Mouse (Mus musculus) heart, adult 8-10 months (tissue): Measurements from ENCODE around the gene Lcp1. TPM values are rescaled to one million over a fixed set of nuclear protein-coding genes. Genes with fewer than 3 reads are reported as not detected.
A peak's percentile ranks its signal among the peaks of the same experiment; 100 is the strongest.
"Not testable (repeated sequence)": the region's sequence is repeated elsewhere in the genome, so short reads cannot be mapped to it uniquely, and the experiment has no call there.

Experiments used
- DNase-seq: peaks from one replicate; pipeline ENCODE4 v3.0.0; 2022; ENCODE audit warnings: low spot score
- total RNA-seq, 4 experiments: library from RNA; stranded (reverse); gene quantifications; 2 replicates each; pipeline ENCODE4 v1.2.4; 2022

Gene Lcp1
- 10 to 100 TPM in 3 of 4 experiments, 1 to 10 TPM in 1; 8.8 to 14.3 (median 11.4) TPM for total RNA-seq

- peak; percentile 49 for DNase-seq
Observed at GRCm38 (mm10) chr14:75130501-75131318, at the start of gene Lcp1, which contains the start of gene Lrrc63. Gene Lcp1 (plus strand): TSS chr14:75131101. Gene Lrrc63 (minus strand): TSS chr14:75130881.

GRCm38 (mm10) chr14:75102956-75103355, 27.9 kb upstream of the Lcp1 start:
- DNase-seq, result no peak

GRCm38 (mm10) chr14:75121658-75122057, 9.2 kb upstream of the Lcp1 start:
- no peak for DNase-seq

GRCm38 (mm10) chr14:75131324-75131935, 529 bp downstream of the Lcp1 start:
- no peak for DNase-seq

GRCm38 (mm10) chr14:75136119-75136966, 5.4 kb downstream of the Lcp1 start:
- no peak for DNase-seq

GRCm38 (mm10) chr14:75138503-75138902, 7.6 kb downstream of the Lcp1 start:
- no peak for DNase-seq

GRCm38 (mm10) chr14:75139225-75139624, 8.3 kb downstream of the Lcp1 start:
- no peak for DNase-seq

- DNase-seq, result not testable (repeated sequence)
Observed at GRCm38 (mm10) chr14:75147706-75148105, 16.8 kb downstream of the Lcp1 start.

- DNase-seq, result no peak
Observed at GRCm38 (mm10) chr14:75148229-75148628, 17.3 kb downstream of the Lcp1 start.

- DNase-seq, result no peak
Observed at GRCm38 (mm10) chr14:75150653-75151052, 19.8 kb downstream of the Lcp1 start.

- no peak for DNase-seq
Observed at GRCm38 (mm10) chr14:75151146-75151545, 20.2 kb downstream of the Lcp1 start.

GRCm38 (mm10) chr14:75154481-75154880, 23.6 kb downstream of the Lcp1 start:
- DNase-seq, result no peak

- DNase-seq, result no peak
Observed at GRCm38 (mm10) chr14:75159375-75159774, 28.5 kb downstream of the Lcp1 start.

- no peak for DNase-seq
Observed at GRCm38 (mm10) chr14:75163866-75164265, 33.0 kb downstream of the Lcp1 start.

- no peak for DNase-seq
Observed at GRCm38 (mm10) chr14:75164345-75164744, 33.4 kb downstream of the Lcp1 start.

GRCm38 (mm10) chr14:75165574-75166131, 34.8 kb downstream of the Lcp1 start:
- no peak for DNase-seq

GRCm38 (mm10) chr14:75168501-75168900, 37.6 kb downstream of the Lcp1 start:
- no peak for DNase-seq

GRCm38 (mm10) chr14:75170546-75170945, 39.6 kb downstream of the Lcp1 start:
- no peak for DNase-seq

- DNase-seq, result no peak
Observed at GRCm38 (mm10) chr14:75174296-75174695, 43.4 kb downstream of the Lcp1 start.

- DNase-seq, result no peak
Observed at GRCm38 (mm10) chr14:75174731-75175555, 44.0 kb downstream of the Lcp1 start.

GRCm38 (mm10) chr14:75175781-75176180, 44.9 kb downstream of the Lcp1 start:
- DNase-seq, result no peak
